Mouse (Mus musculus) spleen, postnatal 14 days (tissue): ENCODE measurements around the gene Casp3.

Source experiments
- DNase-seq, 2 experiments: peaks; one replicate each; pipeline ENCODE4 v3.0.0; 2021 to 2022; ENCODE audit warnings: low spot score in 2 of 2

Casp3 gene

GRCm38 (mm10) chr8:46680671-46681365 is 63.7 kb downstream of the Casp3 start:
- no peak for DNase-seq

- peak; percentile 80 to 88 for DNase-seq
These were observed 69.7 kb downstream of the Casp3 start for GRCm38 (mm10) chr8:46686664-46687336.
